Mouse (Mus musculus) embryonic fibroblast, embryonic 13.5 days (primary cell): Measurements from ENCODE around the gene Arvcf.

ENCODE experiments used
- CTCF ChIP-seq: IDR thresholded peaks from 2 replicates; pipeline ENCODE4 v1.5.1; 2011; ENCODE audit warnings: mild to moderate bottlenecking, control low read depth, low read length, moderate library complexity, borderline replicate concordance; ENCODE audit not compliant: insufficient read depth
- POLR2A ChIP-seq: IDR thresholded peaks from 2 replicates; pipeline ENCODE4 v1.6.1; 2011; ENCODE audit warnings: low read depth, mild to moderate bottlenecking, control low read depth, low read length, moderate library complexity

DNA sequence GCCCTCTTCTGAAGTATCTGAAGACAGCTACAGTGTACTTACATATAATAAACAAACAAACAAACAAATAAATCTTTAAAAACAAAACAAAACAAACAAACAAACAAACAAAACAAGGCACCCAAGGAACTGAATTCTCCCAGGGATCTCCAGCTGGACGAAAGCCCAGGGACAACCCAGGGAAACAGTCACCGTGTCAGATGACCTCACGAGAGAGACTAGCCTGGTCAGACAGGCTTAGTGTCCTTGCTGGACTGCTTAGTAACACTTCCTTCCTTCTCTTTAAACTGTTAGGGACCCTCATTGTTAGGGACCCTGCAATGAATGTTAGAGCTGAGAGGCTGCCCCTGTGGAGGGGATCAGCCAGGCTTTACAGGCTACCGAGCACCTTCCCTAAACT is 10.7 kb upstream of the Arvcf start:
- TF ChIP-seq CTCF (no peak), POLR2A (no peak)
